Mouse (Mus musculus) heart, postnatal 10 days (tissue): ENCODE data around the gene Spata46. TPM values are rescaled to one million over a fixed set of nuclear protein-coding genes. Genes with fewer than 3 reads are reported as not detected.
A peak's percentile ranks its signal among the peaks of the same experiment; 100 is the strongest.

Experiments used
- DNase-seq, 2 experiments: peaks; one replicate each; pipeline ENCODE4 v3.0.0; 2021
- intact Hi-C: fragments of 180-260 bp; cut with DNase I; formaldehyde crosslinking; loops from one replicate; pipeline ENCODE4 v1.15.1; 2025
- total RNA-seq, 2 experiments: library from RNA; stranded (reverse); gene quantifications; 2 replicates each; pipeline ENCODE4 v1.2.3; 2021

The Spata46 gene
- total RNA-seq: not detected

DNA sequence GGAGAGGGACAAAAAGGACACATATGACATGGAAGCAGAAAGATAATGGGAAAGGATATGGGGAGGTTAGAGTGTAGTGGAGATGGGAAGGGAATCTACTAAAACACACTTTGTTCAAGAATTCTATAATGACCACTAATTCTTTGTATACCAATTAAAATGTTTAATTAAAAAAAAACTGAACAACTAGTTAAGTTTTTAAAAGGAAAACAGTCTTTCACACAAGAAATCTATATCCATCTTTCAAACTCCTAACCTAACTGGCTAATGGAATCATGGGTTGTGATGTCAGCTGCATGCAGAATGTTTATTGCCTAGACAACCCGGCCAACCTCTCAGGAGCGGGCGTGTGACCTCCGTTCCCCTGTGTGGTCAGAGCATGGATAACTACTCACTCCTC lies at the start of gene Spata46:
Spata46 (plus strand) TSS at position 301 of the 400 bp plus-strand sequence.
- DNase-seq: no peak
- intact Hi-C loops: no loop called here

DNA sequence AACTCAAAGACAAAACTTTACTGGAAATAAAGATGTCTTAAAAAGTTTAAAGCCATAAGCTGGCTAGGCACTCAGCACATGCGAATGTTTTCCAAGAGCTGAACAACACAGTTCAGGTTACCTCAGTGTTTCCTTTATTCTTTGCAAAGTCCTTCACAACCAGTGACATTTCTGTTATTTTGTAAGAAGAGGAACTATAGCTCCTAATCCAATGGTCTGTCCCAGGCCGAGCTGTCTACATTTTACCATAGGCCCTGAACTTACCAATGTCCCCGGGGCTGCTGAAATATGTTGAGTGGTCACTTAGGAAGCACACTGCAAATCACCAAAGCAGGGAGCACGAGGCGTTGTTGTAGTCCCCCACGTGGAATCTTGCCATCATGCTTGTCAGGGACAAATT lies 38.3 kb upstream of the Spata46 start:
- intact Hi-C loops: no loop called here
- DNase-seq: no peak

DNA sequence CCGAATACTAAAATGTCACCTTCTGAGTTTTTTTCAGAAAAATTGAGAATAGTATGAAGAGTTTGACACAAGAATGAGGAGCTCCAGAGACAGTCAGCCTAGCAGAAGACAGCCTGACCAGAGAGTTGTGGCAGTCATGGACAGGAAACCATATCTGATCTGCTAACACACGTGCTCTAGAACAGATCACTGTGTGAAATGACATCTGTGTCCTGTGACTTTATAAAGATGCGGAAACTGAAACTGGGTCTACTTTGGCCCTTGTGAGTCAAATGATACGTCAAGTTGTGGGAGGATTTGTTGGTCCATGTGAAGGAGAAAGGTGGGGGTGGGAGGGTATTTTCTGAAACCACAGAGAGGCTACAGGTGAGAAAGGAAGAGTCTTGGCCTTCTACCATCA lies 37.9 kb upstream of the Spata46 start:
- intact Hi-C loops: no loop called here
- no peak for DNase-seq

DNA sequence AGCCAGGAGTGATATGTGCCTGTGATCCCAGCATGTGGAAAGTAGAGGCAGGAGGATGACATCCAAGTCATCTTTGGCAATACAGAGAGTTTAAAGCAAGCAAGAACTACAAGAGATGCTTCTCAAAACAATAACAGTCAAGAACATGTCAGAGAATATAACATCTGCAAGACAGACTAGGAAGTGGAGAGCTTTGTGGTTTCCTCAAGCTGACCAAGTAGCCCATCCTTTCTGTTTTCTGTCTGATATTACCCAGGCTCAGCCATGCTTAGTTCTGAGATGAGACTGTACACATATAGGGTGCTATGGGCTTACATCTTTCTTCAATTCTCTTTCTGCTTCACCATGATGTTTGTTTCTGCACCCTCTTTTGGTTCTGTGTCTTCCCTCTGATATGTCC lies 35.4 kb upstream of the Spata46 start:
- no peak for DNase-seq
- intact Hi-C loops: no loop called here

DNA sequence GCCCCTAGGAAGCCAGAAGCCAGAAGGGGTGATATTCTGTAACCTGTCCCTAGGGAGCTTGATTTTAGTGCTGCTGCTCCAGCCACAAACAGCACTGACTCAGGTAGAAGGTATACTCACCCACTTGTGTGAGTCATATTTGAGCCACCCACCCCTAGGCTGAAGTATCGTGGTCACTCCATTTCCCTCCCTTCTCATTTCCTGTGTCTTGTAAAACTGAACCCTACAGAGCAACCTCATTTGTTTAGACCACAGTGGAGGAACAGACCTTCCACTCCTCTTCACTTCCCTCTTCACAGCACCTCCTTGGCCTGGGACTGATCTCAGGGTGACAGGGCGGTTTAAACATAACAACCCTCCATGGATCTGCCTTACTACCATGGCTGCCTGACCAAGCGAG lies 31.6 kb upstream of the Spata46 start, which contains the start of gene Sh2d1b1:
Sh2d1b1 (plus strand) TSS at position 305 of the 400 bp plus-strand sequence.
- no peak for DNase-seq
- intact Hi-C loops: no loop called here

DNA sequence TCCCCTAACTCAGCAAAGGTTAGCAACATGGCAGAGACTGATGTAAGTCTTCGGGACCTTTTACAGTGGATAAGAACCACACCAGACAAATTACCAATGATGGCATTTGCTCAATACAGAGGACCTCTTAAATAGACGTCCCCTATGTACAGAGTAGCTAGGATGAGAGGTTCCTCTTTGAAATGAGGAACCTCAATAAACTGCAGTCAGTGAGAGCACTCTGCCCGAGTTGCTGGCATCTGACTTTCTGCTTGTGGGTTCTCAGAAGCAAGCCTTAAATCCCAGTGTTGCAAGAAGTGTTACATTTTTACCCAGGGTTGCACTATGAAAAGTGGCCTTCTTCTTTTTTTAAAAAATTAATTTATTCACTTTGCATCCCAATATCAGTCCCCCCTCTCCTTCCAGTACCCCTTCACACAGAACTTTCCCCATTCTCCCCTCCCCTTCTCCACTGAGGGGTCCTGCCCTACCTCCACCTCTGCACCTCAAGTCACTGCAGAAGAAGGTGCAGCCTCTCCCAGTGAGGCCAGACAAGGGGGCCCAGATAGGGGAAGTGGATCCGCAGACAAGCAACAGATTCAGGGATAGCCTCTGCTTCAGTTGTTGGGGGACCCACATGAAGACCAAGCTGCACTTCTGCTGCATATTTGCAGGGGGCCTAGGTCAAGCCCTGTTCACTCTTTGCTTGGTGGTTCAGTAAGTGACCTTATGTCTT lies 26.0 kb upstream of the Spata46 start:
- no peak for DNase-seq
- intact Hi-C loops: no loop called here

DNA sequence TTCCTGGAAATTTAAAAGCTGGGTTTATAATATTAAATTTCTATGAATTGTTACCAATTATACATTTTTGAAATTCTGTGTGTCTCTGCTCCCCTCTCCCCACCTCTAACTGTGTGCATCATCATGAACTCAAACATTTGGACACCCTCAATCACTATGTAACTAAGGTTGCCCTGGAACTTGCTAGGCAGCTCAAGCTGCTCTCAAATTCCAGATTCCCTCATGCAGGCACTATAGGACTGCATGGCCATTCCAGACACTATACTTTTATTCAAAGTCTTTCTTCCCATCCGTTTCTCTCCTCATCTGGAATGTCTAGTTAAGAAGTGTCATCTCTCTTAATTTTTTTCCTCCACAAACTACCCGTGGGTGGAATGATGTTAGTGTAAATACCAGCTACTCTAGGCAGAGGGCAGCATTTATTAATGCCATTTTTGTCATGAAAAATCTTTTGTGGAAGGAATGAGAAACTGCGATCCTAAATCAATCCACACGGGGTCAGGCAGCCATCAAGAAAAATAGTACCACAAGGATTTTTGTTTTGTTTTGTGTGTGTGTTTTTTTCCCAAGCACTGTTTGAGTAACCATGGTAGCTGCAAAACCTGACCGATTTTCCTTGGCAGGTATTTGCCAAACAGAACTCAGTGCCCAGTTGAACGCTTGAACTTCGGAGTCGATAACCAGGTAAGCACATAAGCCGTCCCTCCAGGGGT lies 16.2 kb upstream of the Spata46 start:
- intact Hi-C loops: loop anchor here (5.0 kb wide), 3 partner anchors 300 to 550 kb away; no protein-coding TSS in a partner anchor
- DNase-seq: peak; percentile 65 to 77

DNA sequence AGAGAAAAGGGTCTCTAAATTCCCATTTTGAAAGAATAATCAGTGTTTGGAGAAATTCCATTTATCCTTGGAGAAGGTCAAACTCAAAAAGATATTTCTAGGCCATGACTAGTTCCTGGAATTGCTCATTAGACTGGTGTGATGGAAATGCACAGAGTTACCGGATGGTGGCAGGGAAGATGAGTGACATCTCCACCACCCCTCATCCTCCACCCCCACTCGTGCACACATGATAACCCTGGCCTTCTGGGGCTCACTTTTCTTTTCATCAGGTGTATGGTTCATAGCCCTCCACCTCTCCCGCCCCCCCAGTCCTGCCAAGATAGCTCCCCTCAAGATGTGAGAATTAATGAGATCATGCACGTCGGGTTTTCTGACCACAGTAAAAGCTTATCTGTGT lies 15.3 kb upstream of the Spata46 start:
- DNase-seq: no peak
- intact Hi-C loops: loop anchor here (1.0 to 5.0 kb wide), 4 partner anchors 299 to 549 kb away; no protein-coding TSS in a partner anchor

DNA sequence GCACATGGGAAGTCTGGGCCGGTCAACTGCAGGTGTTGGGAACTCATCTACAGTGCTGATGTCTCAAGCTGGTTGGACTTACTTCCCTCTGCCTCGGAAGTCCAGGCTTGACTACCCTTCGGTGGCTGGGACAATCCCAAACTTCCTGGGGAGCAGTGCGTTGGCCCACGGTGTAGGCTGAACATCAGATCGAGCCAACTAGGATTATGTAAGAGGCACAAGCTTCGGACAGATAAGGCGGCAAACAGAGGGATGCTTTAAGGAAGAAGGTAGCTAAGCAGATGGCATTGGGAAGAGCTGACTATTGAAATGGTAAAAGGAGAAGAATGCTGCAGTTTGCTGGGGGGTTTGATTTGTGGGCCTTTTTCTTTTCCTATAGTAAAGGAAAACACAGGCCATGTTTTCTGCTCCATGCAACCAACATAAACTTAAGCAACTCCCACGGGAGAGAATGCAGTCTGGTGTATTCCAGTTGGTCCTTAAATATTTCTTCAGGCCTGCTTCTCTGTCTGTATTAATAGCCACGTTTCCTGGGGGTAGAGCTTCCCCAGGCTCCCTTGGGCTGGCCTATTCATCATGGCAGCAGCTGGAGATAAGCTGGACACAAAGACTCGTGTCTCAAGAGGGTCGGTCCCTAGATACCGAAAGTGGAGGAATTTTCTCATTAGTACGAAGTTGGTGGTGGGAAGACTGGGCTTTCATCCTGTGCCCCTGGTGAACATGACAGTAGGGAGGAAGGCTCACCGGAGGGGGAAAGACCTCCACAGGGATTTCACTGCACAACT lies 13.6 kb upstream of the Spata46 start:
- intact Hi-C loops: loop anchor here (5.0 kb wide), 3 partner anchors 297 to 547 kb away; no protein-coding TSS in a partner anchor
- DNase-seq: no peak

DNA sequence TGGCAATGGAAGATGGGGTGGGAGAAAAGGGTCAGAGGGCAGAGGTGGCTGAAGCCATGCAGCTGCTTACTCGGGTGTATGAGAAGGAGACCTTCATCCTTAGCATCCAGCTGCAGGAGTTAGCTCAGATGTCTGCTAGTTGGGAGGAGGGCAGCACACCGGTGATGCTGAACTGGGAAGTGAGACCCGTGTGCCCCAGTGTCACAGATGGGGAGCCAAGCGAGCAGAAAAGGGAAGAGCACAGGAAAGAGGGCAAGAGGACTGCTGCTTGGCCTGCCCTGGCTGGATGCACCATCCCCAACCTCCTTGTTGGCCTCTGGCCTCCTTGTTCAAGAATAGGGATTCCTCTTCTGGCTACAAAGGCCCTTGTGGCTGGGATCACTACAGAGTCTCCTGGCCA lies 9.1 kb upstream of the Spata46 start:
- no peak for DNase-seq
- intact Hi-C loops: no loop called here

DNA sequence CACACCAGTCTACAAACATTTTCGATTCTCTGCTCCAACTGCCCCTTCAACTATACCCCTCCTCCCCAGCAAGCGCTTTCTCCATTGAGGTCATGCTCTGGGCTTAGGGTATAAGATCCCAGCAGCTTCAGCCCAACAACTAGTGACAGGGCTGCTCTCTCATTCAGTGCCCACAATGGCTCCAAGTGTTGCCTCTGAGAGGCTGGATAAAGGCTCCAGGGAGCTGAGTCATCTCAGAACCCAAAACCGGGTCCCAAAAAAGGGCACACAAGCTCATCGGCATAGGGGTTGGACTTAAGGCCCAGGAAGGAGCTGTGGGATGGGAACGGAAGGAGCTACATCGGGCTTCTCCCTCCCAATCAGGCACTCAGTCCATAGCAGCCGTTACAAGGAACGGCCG lies 6.9 kb upstream of the Spata46 start:
- intact Hi-C loops: no loop called here
- no peak for DNase-seq

DNA sequence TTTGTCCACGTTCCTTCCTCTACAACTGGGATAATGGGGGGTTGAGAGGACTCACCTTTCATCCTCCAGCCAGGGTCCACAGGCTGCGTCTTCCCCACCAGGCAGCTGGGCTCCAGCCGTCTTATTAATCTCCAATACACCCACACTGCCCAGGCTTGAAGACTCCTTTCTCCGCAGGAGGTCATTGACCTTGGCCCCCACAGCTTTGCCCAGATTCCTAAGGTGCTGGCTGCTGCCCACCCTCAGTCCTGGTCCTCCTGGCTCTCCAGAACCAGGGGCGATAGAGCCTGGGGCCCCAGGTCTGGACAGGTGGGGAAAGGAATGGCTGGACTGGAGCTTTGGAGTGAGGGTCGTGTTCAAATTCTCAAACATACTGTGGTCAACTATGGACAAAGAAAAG lies 6.1 kb upstream of the Spata46 start:
- no peak for DNase-seq
- intact Hi-C loops: no loop called here

DNA sequence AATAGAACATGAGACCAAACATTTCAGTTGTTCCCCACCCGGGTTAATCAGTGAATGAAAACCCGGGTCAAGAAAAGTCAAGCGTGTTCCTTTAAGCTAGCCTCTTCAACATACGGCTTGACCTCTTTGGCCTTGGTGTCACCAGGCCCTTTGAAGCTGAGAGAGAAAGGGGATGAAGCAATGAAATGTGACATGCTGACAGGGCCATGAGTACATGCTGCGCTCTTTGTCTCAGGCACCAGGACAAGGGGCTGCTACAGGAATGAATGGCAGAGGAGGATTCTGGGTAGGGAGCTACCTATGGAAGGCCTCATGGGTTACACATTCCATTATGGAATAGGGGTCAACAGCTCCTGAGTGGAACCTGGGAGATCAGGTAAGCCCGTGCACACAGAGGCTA lies 5.5 kb upstream of the Spata46 start:
- intact Hi-C loops: no loop called here
- no peak for DNase-seq

DNA sequence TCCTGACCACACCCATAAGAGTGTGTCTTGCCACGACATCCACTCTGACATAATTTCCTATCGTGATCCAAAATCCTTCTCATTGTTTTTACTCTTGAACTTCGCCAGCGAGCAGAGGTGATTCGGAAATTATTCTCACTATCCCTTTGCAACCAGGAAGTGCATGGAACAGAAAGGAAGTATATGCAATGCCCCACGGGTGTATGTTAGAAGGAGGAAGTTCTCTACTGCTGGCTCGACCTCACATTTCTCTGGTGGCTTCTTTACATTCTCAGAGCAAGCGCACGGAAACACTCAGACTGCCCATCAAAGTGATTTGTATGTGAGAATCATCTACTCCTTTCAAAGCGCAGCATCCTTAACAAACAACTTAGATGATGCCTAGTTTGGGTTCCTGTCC lies 3.6 kb upstream of the Spata46 start:
- DNase-seq: no peak
- intact Hi-C loops: no loop called here

DNA sequence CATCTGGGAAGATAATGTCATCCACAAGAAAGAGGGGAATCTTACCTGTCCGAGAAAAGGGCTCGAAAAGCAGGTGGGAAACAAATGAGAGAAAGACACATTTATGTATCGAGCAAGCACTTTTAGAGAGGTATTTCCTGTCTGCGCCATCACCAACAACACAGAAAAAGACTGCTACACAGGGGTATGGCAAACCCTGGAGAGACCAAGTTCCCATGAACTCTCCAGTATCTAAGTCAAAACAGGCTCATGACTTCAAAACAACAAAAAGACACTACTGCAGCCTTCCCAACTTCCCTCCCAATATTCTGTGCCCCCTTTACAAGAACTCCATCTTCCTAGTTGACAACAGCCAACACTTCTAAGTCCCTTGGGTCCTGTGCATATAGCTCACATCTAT lies 2.4 kb upstream of the Spata46 start, which contains the start of gene Gm7694:
Gm7694 (minus strand) TSS at position 101 of the 400 bp plus-strand sequence.
- intact Hi-C loops: no loop called here

DNA sequence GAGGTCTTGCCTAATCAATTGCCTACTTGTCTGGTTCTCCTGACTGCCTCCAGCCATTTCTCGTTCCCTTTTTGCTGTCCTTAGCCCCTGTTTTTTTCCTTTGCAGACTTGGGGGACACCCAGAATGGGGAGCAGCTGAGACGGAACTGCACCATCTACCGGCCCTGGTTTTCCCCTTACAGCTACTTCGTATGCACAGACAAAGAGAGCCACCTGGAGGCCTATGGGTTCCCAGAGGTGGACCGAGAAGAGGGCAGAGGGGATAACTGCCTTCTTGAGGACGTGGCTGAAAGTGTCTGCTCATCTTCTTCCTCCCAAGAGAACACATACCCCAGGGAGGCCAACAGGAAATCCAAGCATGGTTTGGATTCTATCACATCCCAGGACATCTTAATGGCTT lies 2.8 kb downstream of the Spata46 start:
- intact Hi-C loops: no loop called here
- DNase-seq: no peak

More for the DNA sequence above, 2.4 kb upstream of the Spata46 start, which contains the start of gene Gm7694:
- no peak for DNase-seq

DNA sequence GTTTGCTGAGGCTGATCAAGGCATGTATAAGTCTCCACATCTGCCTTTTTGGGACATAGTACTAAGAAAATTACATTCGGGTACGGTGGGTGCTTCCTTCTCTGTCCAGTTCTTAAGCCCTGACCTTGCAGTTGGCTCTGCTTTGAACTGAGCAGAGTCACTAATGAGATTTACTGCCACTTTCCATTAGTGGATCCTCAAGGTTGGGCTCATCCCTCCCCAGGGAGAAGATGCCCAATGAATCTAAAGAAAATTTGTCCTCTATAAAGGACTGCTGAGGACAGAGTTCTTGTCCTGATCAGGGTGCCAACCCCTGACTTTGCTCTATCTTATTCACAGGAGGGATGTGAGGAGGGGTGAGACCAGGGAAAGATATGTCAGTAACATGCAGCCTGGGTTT lies 13.4 kb downstream of the Spata46 start:
- DNase-seq: no peak
- intact Hi-C loops: no loop called here

DNA sequence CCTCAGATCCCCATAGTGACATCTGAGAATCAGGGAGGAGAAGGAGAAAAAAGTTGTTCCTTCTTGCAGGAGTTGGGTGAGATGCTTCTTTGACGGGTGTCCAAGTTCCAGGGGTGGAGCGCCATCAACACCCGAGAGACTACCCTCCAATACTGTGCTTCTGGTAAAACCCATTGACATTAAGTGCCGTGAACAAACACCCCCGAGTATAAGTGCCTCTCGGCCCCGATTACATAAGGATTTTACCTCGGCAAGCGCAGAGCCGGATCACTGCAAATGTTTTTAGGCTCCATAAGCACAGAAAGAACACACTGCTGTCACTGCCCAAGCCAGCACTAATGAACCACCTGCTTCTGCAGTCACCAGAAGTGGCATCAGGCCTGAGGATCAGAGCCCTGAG lies 14.4 kb downstream of the Spata46 start:
- intact Hi-C loops: no loop called here
- no peak for DNase-seq

DNA sequence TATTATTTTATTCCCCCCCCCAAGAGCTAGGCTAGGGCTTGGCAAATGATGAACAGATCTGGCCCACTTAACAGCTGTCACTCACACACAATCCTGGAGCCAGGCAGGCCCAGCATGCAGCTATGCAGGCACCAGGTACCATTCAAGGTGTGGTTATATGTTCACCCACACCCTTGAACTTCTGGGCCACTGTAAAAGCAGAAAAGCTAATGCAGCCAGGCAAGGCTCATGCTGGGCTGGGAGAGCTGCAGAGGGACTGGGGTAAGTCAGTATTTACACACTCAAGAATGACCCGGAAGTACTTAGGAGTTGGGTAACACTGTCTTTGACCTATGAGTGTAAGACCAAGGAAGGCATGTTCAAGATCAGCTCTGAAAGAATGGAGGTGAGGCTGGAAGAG lies 15.7 kb downstream of the Spata46 start:
- intact Hi-C loops: no loop called here
- no peak for DNase-seq

DNA sequence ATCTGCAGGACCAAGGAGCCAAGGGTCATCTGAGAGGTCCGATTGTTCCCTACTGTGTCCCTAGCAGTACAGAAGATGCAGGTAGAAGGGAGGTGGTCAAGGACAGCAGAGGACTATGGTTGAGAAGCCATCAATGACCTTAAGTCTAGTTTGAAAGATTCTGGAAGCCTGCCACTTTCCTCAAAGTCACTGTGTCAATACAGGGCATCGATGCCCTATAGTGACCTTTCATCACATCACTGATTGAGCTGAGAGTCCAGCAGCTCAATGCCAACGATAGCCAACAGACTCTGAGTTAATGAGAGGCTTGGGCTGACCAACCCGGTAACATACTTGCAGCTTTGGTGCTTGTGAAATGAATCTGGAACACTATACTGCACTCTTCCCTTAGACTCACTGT lies 16.7 kb downstream of the Spata46 start:
- DNase-seq: no peak
- intact Hi-C loops: no loop called here

DNA sequence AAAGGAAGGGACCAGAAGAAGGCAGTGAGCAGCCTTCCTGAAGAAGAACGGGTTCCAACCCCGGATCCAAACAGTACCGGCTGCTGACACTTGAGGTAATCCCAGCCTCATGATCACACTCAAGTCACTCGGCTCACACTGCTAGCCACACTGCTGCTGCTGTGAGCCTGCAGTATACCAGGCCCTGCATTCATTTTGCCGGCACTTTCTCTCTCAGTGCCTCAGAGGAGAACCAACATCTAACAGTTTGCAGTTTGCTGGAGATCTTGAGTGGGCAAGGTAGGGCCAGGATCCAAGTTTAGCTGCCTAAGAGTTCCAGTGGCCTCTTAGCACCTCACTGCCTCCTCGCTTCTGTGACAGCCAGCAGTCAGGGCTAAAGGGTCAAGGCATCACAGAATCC lies 23.3 kb downstream of the Spata46 start:
- intact Hi-C loops: no loop called here
- DNase-seq: no peak
